Mouse (Mus musculus) olfactory bulb, adult 2 months (tissue): ENCODE results near the gene Ppef2.

ENCODE experiments used
- CTCF ChIP-seq: fragments of 200-500 bp; IDR thresholded peaks from 2 replicates; pipeline ENCODE4 v1.5.1; 2012; ENCODE audit warnings: low read depth, mild to moderate bottlenecking, low read length, moderate library complexity; ENCODE audit not compliant: insufficient read depth
- POLR2A ChIP-seq: fragments of 200-500 bp; IDR thresholded peaks from 2 replicates; pipeline ENCODE4 v1.6.1; 2012; ENCODE audit warnings: mild to moderate bottlenecking, low read depth, low read length, moderate library complexity; ENCODE audit not compliant: insufficient read depth

DNA sequence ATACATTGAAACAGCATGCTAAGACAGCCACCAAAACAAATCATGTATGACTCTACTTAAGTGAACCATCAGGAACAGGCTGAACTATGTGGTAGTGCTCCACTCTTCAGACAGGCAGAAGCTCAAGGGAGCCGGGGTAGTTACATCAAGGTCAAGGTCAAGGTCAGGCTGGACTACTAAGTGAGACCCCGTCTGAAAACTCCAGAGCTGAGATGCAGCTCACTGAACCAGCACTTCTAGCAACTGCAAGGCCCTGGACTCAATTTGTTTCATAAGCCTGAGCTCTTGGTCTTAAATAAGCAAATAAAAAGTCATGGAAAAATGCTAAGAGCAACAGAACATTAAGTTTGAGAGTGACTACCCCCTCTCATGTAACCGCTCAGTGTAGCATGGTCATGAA lies 48.2 kb upstream of the Ppef2 start:
- TF ChIP-seq POLR2A (no peak), CTCF (no peak)
